15 mouse cellular contexts compared by ENCODE assay signal in genomic region chr11:115286201-115286993, GRCm38 (mm10). TPM values are rescaled to one million over a fixed set of nuclear protein-coding genes. Genes with fewer than 3 reads are reported as not detected.
DNase-seq lines count a peak whose midpoint lies in the region; ATAC-seq and TF ChIP-seq lines count a peak whose summit lies in the region.
"Had no signal": no experiment of that assay in that cellular context is flagged by ENCODE, and none has a peak within 500 bp of the region (broad histone marks: within the 10 kb centered on the region; RNA-seq: fewer than 3 reads in every experiment).

No protein-coding gene starts in this region.

- H3ac ChIP-seq in C2C12 (ENCODE audit: control insufficient read depth, insufficient read length, low read depth): no peak overlapping the region

- H3K4me3 ChIP-seq in hindbrain, embryonic 15.5 days: no peak overlapping the region
- H3K4me3 ChIP-seq in hindbrain, embryonic 10.5 days: no peak overlapping the region
- no peak overlapping the region for H3K4me3 ChIP-seq in C2C12 (ENCODE audit: insufficient read depth, poor library complexity, severe bottlenecking)
- no peak overlapping the region for H3K4me3 ChIP-seq in forebrain, embryonic 16.5 days (replicated peaks; ENCODE audit: low read length)
- H3K4me3 ChIP-seq: kidney, embryonic 15.5 days; liver, embryonic 15.5 days had no signal

- H3K9me3 ChIP-seq in hindbrain, embryonic 15.5 days: no peaks in the 10 kb centered on the region
- H3K9me3 ChIP-seq in hindbrain, embryonic 10.5 days: no peaks in the 10 kb centered on the region
- H3K9me3 ChIP-seq in forebrain, embryonic 16.5 days (ENCODE audit: control insufficient read depth, low read length): no peaks in the 10 kb centered on the region
- H3K9me3 ChIP-seq: kidney, embryonic 15.5 days; liver, embryonic 15.5 days had no signal

- H3K4me2 ChIP-seq in hindbrain, embryonic 15.5 days: no peak overlapping the region
- H3K4me2 ChIP-seq in forebrain, embryonic 16.5 days (ENCODE audit: low read length): peak overlapping the region; percentile 10; the same call in 1 of the 2 replicates
- H3K4me2 ChIP-seq: kidney, embryonic 15.5 days; liver, embryonic 15.5 days had no signal

- TF ChIP-seq CTCF in C2C12 (IDR thresholded peaks at IDR 0.05; ENCODE audit: control insufficient read depth, insufficient read depth, insufficient read length): no peak

- H3K27ac ChIP-seq in hindbrain, embryonic 15.5 days (replicated peaks): 0 out of 2 replicates have a peak overlapping the region, but pooled peaks have one; percentile 32
- H3K27ac ChIP-seq in hindbrain, embryonic 10.5 days: no peak overlapping the region
- H3K27ac ChIP-seq in forebrain, embryonic 16.5 days (ENCODE audit: low read length): peak overlapping the region; percentile 39
- H3K27ac ChIP-seq: kidney, embryonic 15.5 days; liver, embryonic 15.5 days had no signal

- H3K4me1 ChIP-seq in hindbrain, embryonic 15.5 days (replicated peaks): 0 out of 2 replicates have a peak, but pooled peaks cover 5% of the 10 kb centered on the region
- H3K4me1 ChIP-seq in hindbrain, embryonic 10.5 days (replicated peaks): peaks cover 7% of the 10 kb centered on the region; the same call in 1 of the 2 replicates
- peaks cover 15% of the 10 kb centered on the region for H3K4me1 ChIP-seq in forebrain, embryonic 16.5 days (replicated peaks; ENCODE audit: control insufficient read depth, insufficient read depth, low read length)

- peak; percentile 42 to 48 for DNase-seq in cerebellum, postnatal 10 days
- DNase-seq in cerebellum, adult 18-20 months: no peak
- DNase-seq in hindbrain, embryonic 10.5 days (ENCODE audit: low spot score): no peak
- DNase-seq in retina, postnatal 1 day: no peak
- DNase-seq: B cell, adult 2 months; left cerebral cortex, postnatal 4 days; lung, postnatal 4 days had no signal

- no peak overlapping the region for H3K9ac ChIP-seq in hindbrain, embryonic 15.5 days
- H3K9ac ChIP-seq in forebrain, embryonic 16.5 days (replicated peaks; ENCODE audit: low read depth, low read length): no peak overlapping the region
- H3K9ac ChIP-seq: kidney, embryonic 15.5 days; liver, embryonic 15.5 days had no signal

- 73% methylated on average over 19 of the region's 19 CpGs for WGBS in hindbrain, embryonic 15.5 days
- WGBS in hindbrain, embryonic 10.5 days: 83% methylated on average over 19 of the region's 19 CpGs
- 64% methylated on average over 19 of the region's 19 CpGs for WGBS in forebrain, embryonic 16.5 days

- H3K79me2 ChIP-seq in C2C12 (ENCODE audit: control insufficient read depth, insufficient read depth): no peaks in the 10 kb centered on the region

- H3K27me3 ChIP-seq in hindbrain, embryonic 15.5 days: no peaks in the 10 kb centered on the region
- H3K27me3 ChIP-seq in hindbrain, embryonic 10.5 days (ENCODE audit: insufficient read depth, poor library complexity, severe bottlenecking): no peaks in the 10 kb centered on the region
- no peaks in the 10 kb centered on the region for H3K27me3 ChIP-seq in C2C12 (ENCODE audit: control insufficient read depth, insufficient read depth, insufficient read length)
- no peaks in the 10 kb centered on the region for H3K27me3 ChIP-seq in forebrain, embryonic 16.5 days (replicated peaks; ENCODE audit: control insufficient read depth, insufficient read depth, low read length)
- H3K27me3 ChIP-seq: liver, embryonic 15.5 days had no signal

- no peak for ATAC-seq in hindbrain, embryonic 15.5 days (ENCODE audit: low FRiP score, low read depth)
- ATAC-seq in forebrain, embryonic 16.5 days: peak; percentile 49; the same call in 1 of the 2 replicates
- no peak for ATAC-seq in inflammation-experienced regulatory T-cells, adult 6 months

- H3K36me3 ChIP-seq in hindbrain, embryonic 15.5 days: no peaks in the 10 kb centered on the region
- H3K36me3 ChIP-seq in hindbrain, embryonic 10.5 days: no peaks in the 10 kb centered on the region
- no peaks in the 10 kb centered on the region for H3K36me3 ChIP-seq in C2C12 (ENCODE audit: control insufficient read depth, insufficient read depth)
- no peaks in the 10 kb centered on the region for H3K36me3 ChIP-seq in forebrain, embryonic 16.5 days (ENCODE audit: control insufficient read depth, insufficient read depth)
- H3K36me3 ChIP-seq: kidney, embryonic 15.5 days had no signal

- no peaks in the 10 kb centered on the region for H3K79me3 ChIP-seq in C2C12 (ENCODE audit: low read depth)

TF ChIP-seq in C2C12, 6 proteins besides CTCF, POLR2A, EP300 and RAD21:
- no peak for TF ChIP-seq FOSL1 (IDR thresholded peaks at IDR 0.05; ENCODE audit: insufficient read depth, low read length, poor library complexity, severe bottlenecking)
- TF ChIP-seq USF1 (IDR thresholded peaks at IDR 0.05; ENCODE audit: low read depth): no peak
- TF ChIP-seq MYOD1 (IDR thresholded peaks at IDR 0.05; ENCODE audit: control insufficient read depth, insufficient read length, low read depth): peak; percentile 88
- TF ChIP-seq MYOG (IDR thresholded peaks at IDR 0.05; ENCODE audit: control insufficient read depth, extremely low read depth, insufficient read length): no peak
- no peak for TF ChIP-seq MAX (IDR thresholded peaks at IDR 0.05)

RNA-seq across cellular contexts. Expression of gene Fdxr, which starts 9.5 kb away (rescaled TPM):
- polyA plus RNA-seq in hindbrain, embryonic 15.5 days (2015; fragmentation: Nextera tagmentation; extraction: Ambion mirVana): 21.3 and 21.6 TPM in 2 replicates
- polyA plus RNA-seq in hindbrain, embryonic 10.5 days (2016; fragmentation: Nextera tagmentation; extraction: Ambion mirVana): 17.7 TPM in 2 replicates
- polyA plus RNA-seq in C2C12 (2012; fragmentation: generic; extraction: Trizol): 10.7 TPM
- polyA plus RNA-seq in forebrain, embryonic 16.5 days (2015; fragmentation: Nextera tagmentation; extraction: Ambion mirVana): 23.2 and 26.9 TPM in 2 replicates
- polyA plus RNA-seq in inflammation-experienced regulatory T-cells, adult 6 months (2017; shearing (Covaris generic)): 10 to 100 TPM; 20.6 to 26.2 (median 23.7) TPM

RNA-seq across cellular contexts. Expression of gene Fads6, which starts 11.1 kb away (rescaled TPM):
- polyA plus RNA-seq in hindbrain, embryonic 15.5 days (2015; fragmentation: Nextera tagmentation; extraction: Ambion mirVana): 1.3 and 1.5 TPM in 2 replicates
- polyA plus RNA-seq in hindbrain, embryonic 10.5 days (2016; fragmentation: Nextera tagmentation; extraction: Ambion mirVana): 0.27 and 0.47 TPM in 2 replicates
- polyA plus RNA-seq in C2C12 (2012; fragmentation: generic; extraction: Trizol): 0.21 TPM
- polyA plus RNA-seq in forebrain, embryonic 16.5 days (2015; fragmentation: Nextera tagmentation; extraction: Ambion mirVana): 0.27 and 0.76 TPM in 2 replicates
- polyA plus RNA-seq in inflammation-experienced regulatory T-cells, adult 6 months (2017; shearing (Covaris generic)): 1 to 10 TPM in 1 of 3 experiments, under 1 TPM in 2; 0.62 to 1.1 (median 0.78) TPM

RNA-seq across cellular contexts. Expression of gene Grin2c, which starts 19.4 kb away (rescaled TPM):
- 0.64 and 0.73 TPM in 2 replicates for polyA plus RNA-seq in hindbrain, embryonic 15.5 days (2015; fragmentation: Nextera tagmentation; extraction: Ambion mirVana)
- polyA plus RNA-seq in hindbrain, embryonic 10.5 days (2016; fragmentation: Nextera tagmentation; extraction: Ambion mirVana): 0.14 and 0.18 TPM in 2 replicates
- not detected for polyA plus RNA-seq in C2C12 (2012; fragmentation: generic; extraction: Trizol)
- 0.29 and 0.37 TPM in 2 replicates for polyA plus RNA-seq in forebrain, embryonic 16.5 days (2015; fragmentation: Nextera tagmentation; extraction: Ambion mirVana)
- polyA plus RNA-seq in inflammation-experienced regulatory T-cells, adult 6 months (2017; shearing (Covaris generic)): not detected
- polyA plus RNA-seq: kidney, embryonic 15.5 days had no signal

RNA-seq across cellular contexts. Expression of gene Otop2, which starts 20.6 kb away (rescaled TPM):
- 0.07 and 0.34 TPM in 2 replicates for polyA plus RNA-seq in hindbrain, embryonic 15.5 days (2015; fragmentation: Nextera tagmentation; extraction: Ambion mirVana)
- not detected in 2 replicates for polyA plus RNA-seq in hindbrain, embryonic 10.5 days (2016; fragmentation: Nextera tagmentation; extraction: Ambion mirVana)
- polyA plus RNA-seq in C2C12 (2012; fragmentation: generic; extraction: Trizol): not detected
- polyA plus RNA-seq in forebrain, embryonic 16.5 days (2015; fragmentation: Nextera tagmentation; extraction: Ambion mirVana): 0.24 TPM in 1 of 2 replicates, not detected in the other
- polyA plus RNA-seq in inflammation-experienced regulatory T-cells, adult 6 months (2017; shearing (Covaris generic)): not detected
- polyA plus RNA-seq: heart, embryonic 14.5 days; liver, embryonic 15.5 days; thymus, postnatal 0 days had no signal

RNA-seq across cellular contexts. Expression of gene Ush1g, which starts 35.4 kb away (rescaled TPM):
- polyA plus RNA-seq in hindbrain, embryonic 15.5 days (2015; fragmentation: Nextera tagmentation; extraction: Ambion mirVana): 0.06 and 0.38 TPM in 2 replicates
- polyA plus RNA-seq in hindbrain, embryonic 10.5 days (2016; fragmentation: Nextera tagmentation; extraction: Ambion mirVana): 0.10 TPM in 1 of 2 replicates, not detected in the other
- polyA plus RNA-seq in C2C12 (2012; fragmentation: generic; extraction: Trizol): 0.01 TPM
- 0.10 TPM in 2 replicates for polyA plus RNA-seq in forebrain, embryonic 16.5 days (2015; fragmentation: Nextera tagmentation; extraction: Ambion mirVana)
- polyA plus RNA-seq in inflammation-experienced regulatory T-cells, adult 6 months (2017; shearing (Covaris generic)): not detected
- polyA plus RNA-seq: kidney, embryonic 15.5 days; thymus, postnatal 0 days had no signal

Comparison
In these comparisons a context has a peak if more than half of its experiments do, and no peak if none do; other contexts are left out.
1. DNase-seq: peak in cerebellum, postnatal 10 days (2 of 2); none in cerebellum, adult 18-20 months (0 of 2), hindbrain, embryonic 10.5 days (single experiment) and retina, postnatal 1 day (single experiment).